Mouse (Mus musculus) bone marrow macrophage, adult 2 months (primary cell): ENCODE measurements around the gene Acot7.

Experiments
- CTCF ChIP-seq: IDR thresholded peaks from 2 replicates; pipeline ENCODE4 v1.5.1; 2012; ENCODE audit warnings: low read depth, mild to moderate bottlenecking, low read length, moderate library complexity
- POLR2A ChIP-seq: IDR thresholded peaks from 2 replicates; pipeline ENCODE4 v1.6.1; 2012; ENCODE audit warnings: mild to moderate bottlenecking, low read depth, low read length, borderline replicate concordance

DNA sequence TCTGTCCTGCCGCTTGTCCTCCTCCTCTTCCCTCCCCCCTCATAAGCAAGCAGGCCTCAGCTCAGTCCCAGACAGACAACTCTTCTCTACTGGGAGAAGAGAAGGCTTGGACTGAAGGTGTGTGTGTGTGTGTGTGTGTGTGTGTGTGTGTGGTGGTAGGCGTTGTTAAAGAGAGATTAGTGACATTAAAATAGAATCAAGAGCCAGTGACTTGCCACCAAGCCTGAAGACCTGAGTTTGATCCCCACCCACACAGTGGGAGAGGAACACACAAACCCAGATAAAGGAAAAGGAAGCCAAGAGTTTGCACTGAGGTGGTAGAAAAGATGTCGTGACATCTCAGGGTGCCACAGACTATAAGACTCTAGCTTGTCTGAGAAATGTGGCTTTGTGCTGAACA, 69.3 kb downstream of the Acot7 start:
- TF ChIP-seq POLR2A (no peak), CTCF (no peak)
